Mouse (Mus musculus): Measurements from ENCODE around the gene C1ql3. TPM values are rescaled to one million over a fixed set of nuclear protein-coding genes. Genes with fewer than 3 reads are reported as not detected.

C1ql3 gene
- polyA plus RNA-seq, 1 experiment from 2014 or later: 0.72 TPM

- 66% methylated on average over 1 of the region's 1 CpGs for WGBS
- H3K4me3 ChIP-seq: no peak overlapping the region
- H3K9me3 ChIP-seq (replicated peaks): no peaks in the 10 kb centered on the region
- DNase-seq (ENCODE audit: low spot score): no peak
- H3K27me3 ChIP-seq (ENCODE audit: low read depth, poor library complexity, severe bottlenecking): peaks cover 65% of the 10 kb centered on the region
- H3K36me3 ChIP-seq: no peaks in the 10 kb centered on the region
- peaks cover 30% of the 10 kb centered on the region for H3K4me1 ChIP-seq
- no peak overlapping the region for H3K27ac ChIP-seq (replicated peaks)
Observed at GRCm38 (mm10) chr2:13008433-13008832, 3.2 kb downstream of the C1ql3 start.

GRCm38 (mm10) chr2:13000026-13000425 is 11.6 kb downstream of the C1ql3 start:
- no peaks in the 10 kb centered on the region for H3K4me1 ChIP-seq
- H3K36me3 ChIP-seq: no peaks in the 10 kb centered on the region
- H3K27ac ChIP-seq (replicated peaks): no peak overlapping the region
- DNase-seq (ENCODE audit: low spot score): no peak
- WGBS: 77% methylated on average over 2 of the region's 2 CpGs
- no peaks in the 10 kb centered on the region for H3K27me3 ChIP-seq (ENCODE audit: low read depth, poor library complexity, severe bottlenecking)
- H3K9me3 ChIP-seq (replicated peaks): no peaks in the 10 kb centered on the region
- no peak overlapping the region for H3K4me3 ChIP-seq

- Histone ChIP-seq H3K4me1 (no peaks in the 10 kb centered on the region), H3K9me3 (replicated peaks) (no peaks in the 10 kb centered on the region), H3K27ac (replicated peaks) (no peak overlapping the region), H3K27me3 (ENCODE audit: low read depth, poor library complexity, severe bottlenecking) (no peaks in the 10 kb centered on the region), H3K4me3 (no peak overlapping the region), H3K36me3 (no peaks in the 10 kb centered on the region)
- DNase-seq (ENCODE audit: low spot score): no peak
- 78% methylated on average over 4 of the region's 4 CpGs for WGBS
Observed at GRCm38 (mm10) chr2:12984901-12985732, 26.5 kb downstream of the C1ql3 start.

GRCm38 (mm10) chr2:12978771-12979170 is 32.8 kb downstream of the C1ql3 start:
- DNase-seq (ENCODE audit: low spot score): no peak
- peaks cover 3% of the 10 kb centered on the region; the same call in 1 of the 2 replicates for H3K4me1 ChIP-seq
- H3K36me3 ChIP-seq: no peaks in the 10 kb centered on the region
- no peak overlapping the region for H3K4me3 ChIP-seq
- no peaks in the 10 kb centered on the region for H3K27me3 ChIP-seq (ENCODE audit: low read depth, poor library complexity, severe bottlenecking)
- no peaks in the 10 kb centered on the region for H3K9me3 ChIP-seq (replicated peaks)
- 88% methylated on average over 4 of the region's 4 CpGs for WGBS
- no peak overlapping the region for H3K27ac ChIP-seq (replicated peaks)

GRCm38 (mm10) chr2:12977367-12977766 is 34.2 kb downstream of the C1ql3 start:
- no peak for DNase-seq (ENCODE audit: low spot score)
- Histone ChIP-seq H3K27me3 (ENCODE audit: low read depth, poor library complexity, severe bottlenecking) (no peaks in the 10 kb centered on the region), H3K27ac (replicated peaks) (no peak overlapping the region), H3K4me1 (peaks cover 3% of the 10 kb centered on the region; the same call in 1 of the 2 replicates), H3K36me3 (no peaks in the 10 kb centered on the region), H3K9me3 (replicated peaks) (no peaks in the 10 kb centered on the region), H3K4me3 (no peak overlapping the region)
- WGBS: 95% methylated on average over 7 of the region's 7 CpGs

- Histone ChIP-seq H3K9me3 (replicated peaks) (no peaks in the 10 kb centered on the region), H3K27ac (replicated peaks) (no peak overlapping the region), H3K4me3 (no peak overlapping the region), H3K27me3 (ENCODE audit: low read depth, poor library complexity, severe bottlenecking) (no peaks in the 10 kb centered on the region), H3K36me3 (no peaks in the 10 kb centered on the region), H3K4me1 (peaks cover 3% of the 10 kb centered on the region; the same call in 1 of the 2 replicates)
- DNase-seq (ENCODE audit: low spot score): no peak
- WGBS: 91% methylated on average over 2 of the region's 2 CpGs
Observed at GRCm38 (mm10) chr2:12973752-12974151, 37.9 kb downstream of the C1ql3 start.

- no peak overlapping the region for H3K27ac ChIP-seq (replicated peaks)
- peaks cover 3% of the 10 kb centered on the region; the same call in 1 of the 2 replicates for H3K4me1 ChIP-seq
- H3K9me3 ChIP-seq (replicated peaks): no peaks in the 10 kb centered on the region
- no peak overlapping the region for H3K4me3 ChIP-seq
- 80% methylated on average over 12 of the region's 12 CpGs for WGBS
- no peaks in the 10 kb centered on the region for H3K36me3 ChIP-seq
- no peak for DNase-seq (ENCODE audit: low spot score)
- H3K27me3 ChIP-seq (ENCODE audit: low read depth, poor library complexity, severe bottlenecking): no peaks in the 10 kb centered on the region
Observed at GRCm38 (mm10) chr2:12970049-12970724, 41.4 kb downstream of the C1ql3 start.

GRCm38 (mm10) chr2:12956703-12957424 is 54.7 kb downstream of the C1ql3 start:
- no peaks in the 10 kb centered on the region for H3K27me3 ChIP-seq (ENCODE audit: low read depth, poor library complexity, severe bottlenecking)
- no peak overlapping the region for H3K27ac ChIP-seq (replicated peaks)
- H3K4me3 ChIP-seq: no peak overlapping the region
- no peaks in the 10 kb centered on the region for H3K9me3 ChIP-seq (replicated peaks)
- no peak for DNase-seq (ENCODE audit: low spot score)
- no peaks in the 10 kb centered on the region for H3K4me1 ChIP-seq
- H3K36me3 ChIP-seq: no peaks in the 10 kb centered on the region

Other genes with a start within 250 kb of the C1ql3 start
- gene Pter, start 87.8 kb downstream of the C1ql3 start, polyA plus RNA-seq (2016; fragmentation: Nextera tagmentation; extraction: Ambion mirVana): 11.3 and 15.8 TPM in 2 replicates

All from midbrain, embryonic 10.5 days (tissue).